Mouse (Mus musculus): ENCODE measurements around the gene Gsx1. TPM values are rescaled to one million over a fixed set of nuclear protein-coding genes. Genes with fewer than 3 reads are reported as not detected.
A peak's percentile ranks its signal among the peaks of the same experiment; 100 is the strongest.

Gsx1 gene
- polyA plus RNA-seq, 1 experiment from 2014 or later, result not detected

- Histone ChIP-seq H3K9me3 (replicated peaks) (peaks cover 2% of the 10 kb centered on the region; the same call in 1 of the 2 replicates), H3K36me3 (no peaks in the 10 kb centered on the region), H3K4me3 (peak overlapping the region; percentile 8; the same call in 1 of the 2 replicates), H3K27me3 (ENCODE audit: low read depth, poor library complexity, severe bottlenecking) (peaks cover 96% of the 10 kb centered on the region), H3K27ac (no peak overlapping the region), H3K4me1 (peaks cover 24% of the 10 kb centered on the region)
- WGBS, result under 1% methylated on average over 37 of the region's 37 CpGs
- DNase-seq (ENCODE audit: low spot score), result peak; percentile 42
Observed at GRCm38 (mm10) chr5:147186781-147187551, 1.5 kb upstream of the Gsx1 start.

GRCm38 (mm10) chr5:147187552-147188170 is 835 bp upstream of the Gsx1 start:
- DNase-seq (ENCODE audit: low spot score), result peak; percentile 33
- H3K4me3 ChIP-seq, result no peak overlapping the region
- WGBS, result 3% methylated on average over 25 of the region's 25 CpGs

GRCm38 (mm10) chr5:147189156-147189555 is 660 bp downstream of the Gsx1 start:
- WGBS, result under 1% methylated on average over 28 of the region's 28 CpGs
- Histone ChIP-seq H3K4me3 (peak overlapping the region; percentile 36), H3K9me3 (replicated peaks) (no peaks in the 10 kb centered on the region), H3K36me3 (no peaks in the 10 kb centered on the region), H3K27me3 (ENCODE audit: low read depth, poor library complexity, severe bottlenecking) (peaks cover 99% of the 10 kb centered on the region), H3K27ac (no peak overlapping the region), H3K4me1 (peaks cover 24% of the 10 kb centered on the region)
- peak; percentile 41 for DNase-seq (ENCODE audit: low spot score)

More at GRCm38 (mm10) chr5:147187552-147188170, 835 bp upstream of the Gsx1 start:
- H3K9me3 ChIP-seq (replicated peaks), result peaks cover 2% of the 10 kb centered on the region; the same call in 1 of the 2 replicates
- H3K4me1 ChIP-seq, result peaks cover 24% of the 10 kb centered on the region
- H3K36me3 ChIP-seq, result no peaks in the 10 kb centered on the region
- H3K27ac ChIP-seq, result no peak overlapping the region
- H3K27me3 ChIP-seq (ENCODE audit: low read depth, poor library complexity, severe bottlenecking), result peaks cover 100% of the 10 kb centered on the region

GRCm38 (mm10) chr5:147189836-147190602 is 1.5 kb downstream of the Gsx1 start:
- WGBS, result under 1% methylated on average over 46 of the region's 46 CpGs
- Histone ChIP-seq H3K9me3 (replicated peaks) (no peaks in the 10 kb centered on the region), H3K27me3 (ENCODE audit: low read depth, poor library complexity, severe bottlenecking) (peaks cover 98% of the 10 kb centered on the region), H3K27ac (no peak overlapping the region), H3K4me3 (no peak overlapping the region), H3K4me1 (peaks cover 24% of the 10 kb centered on the region), H3K36me3 (no peaks in the 10 kb centered on the region)
- peak; percentile 48 for DNase-seq (ENCODE audit: low spot score)

GRCm38 (mm10) chr5:147190885-147191284 is 2.4 kb downstream of the Gsx1 start:
- no peaks in the 10 kb centered on the region for H3K36me3 ChIP-seq
- H3K27me3 ChIP-seq (ENCODE audit: low read depth, poor library complexity, severe bottlenecking), result peaks cover 98% of the 10 kb centered on the region
- WGBS, result 2% methylated on average over 7 of the region's 7 CpGs
- H3K27ac ChIP-seq, result no peak overlapping the region
- peaks cover 21% of the 10 kb centered on the region for H3K4me1 ChIP-seq
- peak; percentile 45 for DNase-seq (ENCODE audit: low spot score)
- no peak overlapping the region for H3K4me3 ChIP-seq
- no peaks in the 10 kb centered on the region for H3K9me3 ChIP-seq (replicated peaks)

- Histone ChIP-seq H3K9me3 (replicated peaks) (no peaks in the 10 kb centered on the region), H3K36me3 (no peaks in the 10 kb centered on the region), H3K4me1 (peaks cover 12% of the 10 kb centered on the region), H3K27me3 (ENCODE audit: low read depth, poor library complexity, severe bottlenecking) (peaks cover 98% of the 10 kb centered on the region), H3K4me3 (no peak overlapping the region), H3K27ac (no peak overlapping the region)
- 1% methylated on average over 24 of the region's 24 CpGs for WGBS
- DNase-seq (ENCODE audit: low spot score), result no peak
Observed at GRCm38 (mm10) chr5:147191801-147192575, 3.5 kb downstream of the Gsx1 start.

- no peaks in the 10 kb centered on the region for H3K36me3 ChIP-seq
- no peak overlapping the region for H3K27ac ChIP-seq
- H3K9me3 ChIP-seq (replicated peaks), result no peaks in the 10 kb centered on the region
- H3K4me1 ChIP-seq, result peaks cover 10% of the 10 kb centered on the region
- peaks cover 98% of the 10 kb centered on the region for H3K27me3 ChIP-seq (ENCODE audit: low read depth, poor library complexity, severe bottlenecking)
- DNase-seq (ENCODE audit: low spot score), result no peak
- WGBS, result 2% methylated on average over 9 of the region's 9 CpGs
- no peak overlapping the region for H3K4me3 ChIP-seq
Observed at GRCm38 (mm10) chr5:147192576-147192960, 4.1 kb downstream of the Gsx1 start.

GRCm38 (mm10) chr5:147204905-147205304 is 16.4 kb downstream of the Gsx1 start:
- H3K36me3 ChIP-seq, result no peaks in the 10 kb centered on the region
- WGBS, result 21% methylated on average over 6 of the region's 6 CpGs

GRCm38 (mm10) chr5:147207852-147208251 is 19.4 kb downstream of the Gsx1 start:
- H3K27ac ChIP-seq, result no peak overlapping the region
- no peak overlapping the region for H3K4me3 ChIP-seq
- 97% methylated on average over 20 of the region's 20 CpGs for WGBS
- 0 out of 2 replicates have a peak, but pooled peaks cover 3% of the 10 kb centered on the region for H3K4me1 ChIP-seq
- peaks cover 5% of the 10 kb centered on the region; the same call in 1 of the 2 replicates for H3K27me3 ChIP-seq (ENCODE audit: low read depth, poor library complexity, severe bottlenecking)
- no peaks in the 10 kb centered on the region for H3K9me3 ChIP-seq (replicated peaks)
- DNase-seq (ENCODE audit: low spot score), result no peak
- H3K36me3 ChIP-seq, result no peaks in the 10 kb centered on the region

More at GRCm38 (mm10) chr5:147204905-147205304, 16.4 kb downstream of the Gsx1 start:
- Histone ChIP-seq H3K27me3 (ENCODE audit: low read depth, poor library complexity, severe bottlenecking) (peaks cover under 1% of the 10 kb centered on the region; the same call in 1 of the 2 replicates), H3K27ac (no peak overlapping the region), H3K4me3 (no peak overlapping the region), H3K4me1 (0 out of 2 replicates have a peak, but pooled peaks cover 3% of the 10 kb centered on the region), H3K9me3 (replicated peaks) (no peaks in the 10 kb centered on the region)
- no peak for DNase-seq (ENCODE audit: low spot score)

- Histone ChIP-seq H3K36me3 (no peaks in the 10 kb centered on the region), H3K27ac (no peak overlapping the region), H3K4me3 (no peak overlapping the region), H3K27me3 (ENCODE audit: low read depth, poor library complexity, severe bottlenecking) (peaks cover 7% of the 10 kb centered on the region; the same call in 1 of the 2 replicates), H3K4me1 (0 out of 2 replicates have a peak, but pooled peaks cover 3% of the 10 kb centered on the region), H3K9me3 (replicated peaks) (no peaks in the 10 kb centered on the region)
- DNase-seq (ENCODE audit: low spot score), result no peak
- whole genome bisulfite sequencing, result 71% methylated on average over 2 of the region's 2 CpGs
Observed at GRCm38 (mm10) chr5:147208471-147208870, 20.0 kb downstream of the Gsx1 start.

GRCm38 (mm10) chr5:147227354-147228112 is 39.0 kb downstream of the Gsx1 start:
- WGBS, result 17% methylated on average over 25 of the region's 25 CpGs
- Histone ChIP-seq H3K27me3 (ENCODE audit: low read depth, poor library complexity, severe bottlenecking) (peaks cover 53% of the 10 kb centered on the region), H3K9me3 (replicated peaks) (no peaks in the 10 kb centered on the region), H3K4me1 (0 out of 2 replicates have a peak, but pooled peaks cover 5% of the 10 kb centered on the region), H3K36me3 (no peaks in the 10 kb centered on the region), H3K27ac (no peak overlapping the region), H3K4me3 (no peak overlapping the region)
- peak; percentile 94 for DNase-seq (ENCODE audit: low spot score)
